Mouse (Mus musculus) MEL (cell line): Measurements from ENCODE around the gene Impdh2. TPM values are rescaled to one million over a fixed set of nuclear protein-coding genes. Genes with fewer than 3 reads are reported as not detected.
A peak's percentile ranks its signal among the peaks of the same experiment; 100 is the strongest.

Experiments
- DNase-seq: peaks from one replicate; pipeline ENCODE4 v3.0.0; 2011; ENCODE audit warnings: low read depth, low spot score
- H3K27ac ChIP-seq: 2 replicates; pipeline ENCODE4 v1.5.1; 2012; ENCODE audit warnings: low read depth, mild to moderate bottlenecking, control low read depth, low read length, moderate library complexity; ENCODE audit not compliant: control insufficient read depth
- H3K27me3 ChIP-seq, 2 experiments: fragments of 150-350 bp in 1 of 2; sonication (generic) in 1 of 2; 2 replicates each; pipeline ENCODE4 v1.6.1; 2012; ENCODE audit warnings: low read length in 2 of 2, mild to moderate bottlenecking in 2 of 2, improper control_type of control experiment in 1 of 2, moderate library complexity in 1 of 2; ENCODE audit not compliant: insufficient read depth in 2 of 2, control insufficient read depth in 1 of 2
- H3K36me3 ChIP-seq, 2 experiments: 2 replicates each; pipeline ENCODE4 v1.6.1; 2012 to 2014; ENCODE audit warnings: low read length in 2 of 2, improper control_type of control experiment in 1 of 2, inconsistent platforms in 1 of 2, mild to moderate bottlenecking in 1 of 2; ENCODE audit not compliant: insufficient read depth in 2 of 2, control insufficient read depth in 1 of 2
- H3K4me1 ChIP-seq, 2 experiments: fragments of 150-350 bp in 1 of 2; sonication (generic) in 1 of 2; 2 replicates each; pipeline ENCODE4 v1.6.1; 2012; ENCODE audit warnings: low read length in 2 of 2, improper control_type of control experiment in 1 of 2, mild to moderate bottlenecking in 1 of 2; ENCODE audit not compliant: insufficient read depth in 2 of 2, control insufficient read depth in 1 of 2
- H3K4me3 ChIP-seq, 2 experiments: fragments of 150-350 bp in 1 of 2; sonication (generic) in 1 of 2; 2 replicates each; pipeline ENCODE4 v1.5.1; 2012; ENCODE audit warnings: low read depth in 2 of 2, low read length in 2 of 2, mild to moderate bottlenecking in 2 of 2, moderate library complexity in 2 of 2, control low read depth in 1 of 2, improper control_type of control experiment in 1 of 2; ENCODE audit not compliant: control insufficient read depth in 1 of 2, insufficient read depth in 1 of 2
- H3K79me2 ChIP-seq: 2 replicates; pipeline ENCODE4 v1.6.1; 2012; ENCODE audit warnings: mild to moderate bottlenecking, low read length, moderate library complexity; ENCODE audit not compliant: control insufficient read depth, poor library complexity, insufficient read depth
- H3K9ac ChIP-seq: 2 replicates; pipeline ENCODE4 v1.6.1; 2012; ENCODE audit warnings: low read depth, mild to moderate bottlenecking, control low read depth, low read length, moderate library complexity; ENCODE audit not compliant: control insufficient read depth, poor library complexity, severe bottlenecking
- H3K9me3 ChIP-seq: fragments of 150-350 bp; sonication (generic); replicated peaks from 2 replicates; pipeline ENCODE4 v1.6.1; 2012; ENCODE audit warnings: mild to moderate bottlenecking, low read length, improper control_type of control experiment, moderate library complexity; ENCODE audit not compliant: insufficient read depth
- BHLHE40 ChIP-seq: IDR thresholded peaks from 2 replicates; pipeline ENCODE4 v1.6.1; 2012; ENCODE audit warnings: low read depth, mild to moderate bottlenecking, inconsistent platforms, low read length, improper control_type of control experiment, borderline replicate concordance
- CTCF ChIP-seq, 3 experiments: IDR thresholded peaks in 2 of 3; conservative IDR thresholded peaks in 1 of 3; 2 replicates each; pipeline ENCODE4 v1.5.1; 2011 to 2012; ENCODE audit warnings: low read length in 3 of 3, low read depth in 2 of 3, mild to moderate bottlenecking in 2 of 3, improper control_type of control experiment in 1 of 3, inconsistent platforms in 1 of 3, mixed read lengths in 1 of 3, moderate library complexity in 1 of 3; ENCODE audit not compliant: control insufficient read depth in 1 of 3, insufficient read depth in 1 of 3, poor library complexity in 1 of 3, severe bottlenecking in 1 of 3
- EP300 ChIP-seq, 2 experiments: IDR thresholded peaks; 2 replicates each; pipeline ENCODE4 v1.6.1; 2011; ENCODE audit warnings: improper control_type of control experiment in 2 of 2, low read length in 2 of 2, low read depth in 1 of 2, mild to moderate bottlenecking in 1 of 2
- MAFK ChIP-seq: IDR thresholded peaks from 2 replicates; pipeline ENCODE4 v1.6.1; 2011; ENCODE audit warnings: low read depth, mild to moderate bottlenecking, low read length, improper control_type of control experiment, borderline replicate concordance
- MAX ChIP-seq: IDR thresholded peaks from 2 replicates; pipeline ENCODE4 v1.6.1; 2011; ENCODE audit warnings: low read length, improper control_type of control experiment
- MAZ ChIP-seq: IDR thresholded peaks from 2 replicates; pipeline ENCODE4 v1.6.1; 2012; ENCODE audit warnings: low read depth, mild to moderate bottlenecking, inconsistent platforms, low read length, improper control_type of control experiment
- MYB ChIP-seq: IDR thresholded peaks from 2 replicates; pipeline ENCODE4 v1.6.1; 2011; ENCODE audit warnings: mild to moderate bottlenecking, low read depth, low read length, improper control_type of control experiment
- MYC ChIP-seq: IDR thresholded peaks from 2 replicates; pipeline ENCODE4 v1.6.1; 2011; ENCODE audit warnings: low read depth, mild to moderate bottlenecking, low read length, improper control_type of control experiment, moderate library complexity
- NRF1 ChIP-seq: IDR thresholded peaks from 2 replicates; pipeline ENCODE4 v1.6.1; 2014; ENCODE audit warnings: low read depth, mild to moderate bottlenecking, inconsistent platforms, low read length, improper control_type of control experiment, moderate library complexity; ENCODE audit not compliant: poor library complexity, insufficient read depth, severe bottlenecking
- POLR2AphosphoS5 ChIP-seq: IDR thresholded peaks from 2 replicates; pipeline ENCODE4 v1.6.1; 2012; ENCODE audit warnings: low read depth, borderline replicate concordance, mild to moderate bottlenecking, inconsistent platforms, low read length, moderate library complexity, mixed read lengths
- RAD21 ChIP-seq: IDR thresholded peaks from 2 replicates; pipeline ENCODE4 v1.6.1; 2011; ENCODE audit warnings: mild to moderate bottlenecking, low read depth, low read length, improper control_type of control experiment
- SMC3 ChIP-seq: IDR thresholded peaks from 2 replicates; pipeline ENCODE4 v1.6.1; 2011; ENCODE audit warnings: low read depth, low read length, improper control_type of control experiment
- TAL1 ChIP-seq: IDR thresholded peaks from 2 replicates; pipeline ENCODE4 v1.6.1; 2012; ENCODE audit warnings: mild to moderate bottlenecking, inconsistent platforms, low read length, moderate library complexity, mixed read lengths
- TBP ChIP-seq: IDR thresholded peaks from 2 replicates; pipeline ENCODE4 v1.8.0; 2011; ENCODE audit warnings: low read depth, low read length, improper control_type of control experiment
- TCF12 ChIP-seq: IDR thresholded peaks from 2 replicates; pipeline ENCODE4 v1.6.1; 2014; ENCODE audit warnings: low read depth, mild to moderate bottlenecking, inconsistent platforms, low read length, improper control_type of control experiment, moderate library complexity
- USF2 ChIP-seq, 2 experiments: IDR thresholded peaks; 2 replicates each; pipeline ENCODE4 v1.6.1; 2011 to 2012; ENCODE audit warnings: improper control_type of control experiment in 2 of 2, low read length in 2 of 2, borderline replicate concordance in 1 of 2, inconsistent platforms in 1 of 2, low read depth in 1 of 2, mild to moderate bottlenecking in 1 of 2; ENCODE audit not compliant: insufficient read depth in 1 of 2
- ZNF384 ChIP-seq: IDR thresholded peaks from 2 replicates; pipeline ENCODE4 v1.6.1; 2012; ENCODE audit warnings: low read depth, mild to moderate bottlenecking, inconsistent platforms, low read length, improper control_type of control experiment
- polyA plus RNA-seq, 2 experiments: library from polyadenylated mRNA; stranded (reverse) in 1 of 2; unstranded in 1 of 2; fragments of >175 nt in 1 of 2; fragments of >200 nt in 1 of 2; gene quantifications; 2 replicates each; pipeline versions ENCODE4 v1.2.1 to v1.2.4; 2012; ENCODE audit warnings: low replicate concordance in 2 of 2, low read depth in 1 of 2; ENCODE audit not compliant: insufficient read length in 2 of 2, insufficient read depth in 1 of 2, missing spikeins in 1 of 2
- total RNA-seq: library from RNA; depleted of rRNA; stranded (reverse); fragments of 300-350 nt; gene quantifications from 2 replicates; pipeline ENCODE4 v1.2.3, GENCODE M21; 2012

Impdh2 gene
- total and polyA plus RNA-seq, 3 experiments, result 519 to 550 TPM; not detected in 1

DNA sequence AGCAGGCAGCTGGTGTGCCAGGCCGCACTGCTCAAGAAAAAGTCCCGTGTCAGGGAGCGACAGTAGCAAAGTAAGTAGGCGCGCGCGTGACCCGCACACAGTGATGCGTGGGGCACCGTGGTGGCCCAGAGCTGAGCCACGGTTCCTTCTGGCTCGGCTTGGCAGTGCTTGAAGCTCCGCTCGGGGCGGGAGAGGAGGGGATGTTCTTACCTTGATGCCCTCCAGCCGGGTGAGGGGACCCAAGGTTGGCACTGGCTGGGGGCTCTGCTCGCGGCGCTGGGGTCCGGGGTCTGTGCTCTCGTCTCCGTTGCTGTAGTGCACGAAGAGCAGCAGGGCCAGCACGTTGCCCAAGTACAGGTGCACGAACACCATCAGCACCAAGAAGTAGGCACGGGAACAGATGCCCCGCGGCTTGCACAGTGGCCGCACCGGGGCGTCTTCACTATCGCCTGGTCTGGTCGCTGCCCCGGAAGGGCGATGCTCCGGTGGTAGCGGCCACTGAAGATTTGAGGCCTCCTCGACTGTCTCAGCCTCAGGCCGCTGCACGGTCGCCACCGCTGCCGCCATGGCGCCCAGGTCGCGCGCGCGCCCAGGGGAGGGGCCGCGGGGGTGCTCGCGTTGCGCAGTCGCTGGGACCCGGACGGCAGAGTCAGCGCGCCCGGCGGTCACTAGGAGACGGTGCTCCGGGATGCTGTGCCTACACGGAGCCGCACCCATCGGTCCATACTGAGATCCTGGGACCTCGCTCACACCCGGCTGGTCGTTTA lies 37.1 kb downstream of the Impdh2 start, which contains the start of gene P4htm:
Gene P4htm (minus strand): TSS at position 670 of the 767 bp plus-strand sequence.
- Histone ChIP-seq H3K79me2 (no peaks in the 10 kb centered on the region), H3K9me3 (no peaks in the 10 kb centered on the region), H3K36me3 (no peaks in the 10 kb centered on the region; a peak in 1 of 4 replicates), H3K4me3 (no peak within 1 kb of the TSS), H3K9ac (no peak within 1 kb of the TSS), H3K27ac (no peak within 1 kb of the TSS), H3K4me1 (0 out of 4 replicates have a peak, but pooled peaks cover 0 to 2% of the 10 kb centered on the region in 2 experiments), H3K27me3 (no peaks in the 10 kb centered on the region)
- no peak for TF ChIP-seq ZNF384
- TF ChIP-seq MYB, result no peak
- TF ChIP-seq MAFK, result no peak
- TF ChIP-seq NRF1, result no peak
- no peak for TF ChIP-seq SMC3
- no peak for TF ChIP-seq USF2 (IDR thresholded peaks at IDR 0.05; ENCODE audit: borderline replicate concordance in 1 of 2, insufficient read depth in 1 of 2, low read depth in 1 of 2, low read length in 2 of 2)
- no peak for TF ChIP-seq TAL1
- TF ChIP-seq CTCF (IDR thresholded peaks at IDR 0.05 in 2 of 3, conservative IDR thresholded peaks at IDR 0.05 in 1 of 3; ENCODE audit: control insufficient read depth in 1 of 3, insufficient read depth in 1 of 3, low read depth in 2 of 3, low read length in 3 of 3, poor library complexity in 1 of 3, severe bottlenecking in 1 of 3), result no peak
- no peak for TF ChIP-seq BHLHE40
- DNase-seq, result no peak

DNA sequence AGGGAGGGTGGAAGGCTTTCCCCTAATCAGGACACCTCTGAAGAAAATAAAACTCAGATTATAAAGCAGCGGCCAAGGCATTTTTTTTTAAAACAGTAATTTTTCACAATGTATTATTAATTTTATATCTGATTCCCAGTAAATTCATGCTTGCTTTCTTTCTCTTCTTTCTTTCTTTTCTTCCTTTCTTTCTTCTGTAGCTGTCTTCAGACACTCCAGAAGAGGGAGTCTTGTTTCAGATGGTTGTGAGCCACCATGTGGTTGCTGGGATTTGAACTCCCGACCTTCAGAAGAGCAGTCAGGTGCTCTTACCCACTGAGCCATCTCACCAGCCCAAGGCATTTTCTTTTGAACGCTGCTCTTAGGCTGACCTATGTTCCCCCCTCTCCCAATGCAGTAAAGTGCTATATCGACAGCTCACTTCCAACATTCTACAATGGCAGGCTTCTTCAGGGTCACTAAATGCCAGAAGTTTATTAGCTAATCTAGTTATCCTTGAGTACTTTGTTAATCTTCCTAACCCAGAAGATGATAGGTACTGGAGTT lies 39.0 kb downstream of the Impdh2 start:
- H3K27ac ChIP-seq, result no peak overlapping the region
- no peak overlapping the region for H3K4me3 ChIP-seq
- TF ChIP-seq SMC3 (no peak), TBP (peak; percentile 57; the same call in 1 of the 2 replicates)
- TF ChIP-seq, all 39 proteins: peak for 1
- Histone ChIP-seq H3K79me2 (no peaks in the 10 kb centered on the region), H3K9me3 (no peaks in the 10 kb centered on the region), H3K4me1 (0 out of 4 replicates have a peak, but pooled peaks cover 0 to 2% of the 10 kb centered on the region in 2 experiments), H3K36me3 (peaks cover 0 to 3% of the 10 kb centered on the region in 2 experiments; a peak in 2 of 4 replicates), H3K27me3 (no peaks in the 10 kb centered on the region), H3K9ac (no peak overlapping the region)
- DNase-seq, result no peak

DNA sequence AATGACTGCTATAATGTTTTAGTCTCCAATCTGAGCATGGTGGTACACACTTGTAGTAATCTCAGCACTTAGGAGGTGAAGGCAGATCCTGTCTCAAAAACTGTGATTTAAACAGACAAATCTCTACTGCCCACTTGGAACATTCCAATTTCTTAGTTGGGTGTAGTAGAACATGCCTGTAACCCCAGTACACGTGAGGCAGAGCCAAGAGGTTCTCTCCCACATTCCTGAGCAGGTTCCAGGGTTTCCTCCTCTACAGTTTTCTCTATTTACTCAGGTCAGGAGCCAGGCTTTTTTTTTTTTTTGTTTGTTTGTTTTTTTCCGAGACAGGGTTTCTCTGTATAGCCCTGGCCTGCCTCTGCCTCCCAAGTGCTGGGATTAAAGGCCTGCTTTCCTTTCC lies 39.9 kb downstream of the Impdh2 start:
- no peak overlapping the region for H3K4me3 ChIP-seq
- H3K9me3 ChIP-seq, result no peaks in the 10 kb centered on the region
- peaks cover 0 to 3% of the 10 kb centered on the region in 2 experiments; a peak in 2 of 4 replicates for H3K36me3 ChIP-seq
- H3K27me3 ChIP-seq, result no peaks in the 10 kb centered on the region
- no peak for DNase-seq
- TF ChIP-seq MYB (no peak), EP300 (IDR thresholded peaks at IDR 0.05; ENCODE audit: low read depth in 1 of 2, low read length in 2 of 2) (no peak), TCF12 (no peak), RAD21 (no peak), BHLHE40 (no peak), MYC (no peak), MAFK (no peak), MAZ (no peak), POLR2AphosphoS5 (no peak), MAX (no peak), NRF1 (no peak), TBP (no peak), USF2 (IDR thresholded peaks at IDR 0.05; ENCODE audit: borderline replicate concordance in 1 of 2, insufficient read depth in 1 of 2, low read depth in 1 of 2, low read length in 2 of 2) (no peak)
- no peaks in the 10 kb centered on the region for H3K79me2 ChIP-seq
- no peak overlapping the region for H3K27ac ChIP-seq
- H3K4me1 ChIP-seq, result no peaks in the 10 kb centered on the region
- H3K9ac ChIP-seq, result no peak overlapping the region
